ENCODE assay signal across 9 mouse cellular contexts in the genomic region with DNA sequence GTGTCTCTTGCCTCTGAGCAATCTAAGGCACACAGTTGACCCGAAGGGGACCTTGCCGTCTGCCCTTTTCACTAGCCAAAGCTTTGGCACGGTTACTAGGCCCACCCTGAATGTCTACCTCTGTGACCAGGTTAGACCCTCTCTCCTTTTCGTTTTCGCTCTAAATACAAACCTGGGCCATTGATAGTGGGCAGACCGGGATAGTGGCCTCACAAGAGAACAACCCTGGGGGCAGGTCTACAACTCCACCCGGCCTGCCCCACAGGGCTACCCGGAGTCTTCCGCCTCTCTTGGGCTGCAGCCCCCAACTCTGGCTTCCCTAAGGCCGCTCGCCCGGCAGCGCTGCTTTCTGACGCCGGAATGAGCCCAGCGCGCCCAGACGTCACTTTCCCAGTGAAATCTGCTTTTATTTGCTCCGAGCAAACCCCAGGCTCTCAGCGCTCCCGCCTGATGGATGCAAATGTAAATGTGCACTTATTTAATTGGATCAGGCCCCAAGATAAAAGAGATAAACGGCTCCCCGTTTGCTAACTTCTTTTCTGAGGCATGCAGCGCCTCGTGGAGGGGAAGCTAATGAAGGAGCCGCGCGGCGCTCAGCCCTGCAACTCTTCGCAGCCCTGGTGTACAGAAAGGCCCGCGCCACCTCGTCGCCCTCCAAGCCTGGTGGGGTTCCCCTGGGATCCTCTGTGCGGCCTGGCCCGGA. TPM values are rescaled to one million over a fixed set of nuclear protein-coding genes. Genes with fewer than 3 reads are reported as not detected.
DNase-seq lines count a peak whose midpoint lies in the region; TF ChIP-seq lines count a peak whose summit lies in the region.
"Had no signal": no experiment of that assay in that cellular context is flagged by ENCODE, and none has a peak within 500 bp of the region (broad histone marks: within the 10 kb centered on the region; RNA-seq: fewer than 3 reads in every experiment).

No protein-coding gene starts in this region.

- H3K9ac ChIP-seq in ES-Bruce4 (ENCODE audit: low read depth, poor library complexity, severe bottlenecking): 0 out of 2 replicates have a peak overlapping the region, but pooled peaks have one; percentile 2

- TF ChIP-seq CTCF in ES-Bruce4 (IDR thresholded peaks at IDR 0.05; ENCODE audit: low read depth, low read length): no peak

- no peaks in the 10 kb centered on the region for H3K4me1 ChIP-seq in ES-Bruce4 (ENCODE audit: control insufficient read depth, insufficient read depth, low read length)

- H3K36me3 ChIP-seq in ES-Bruce4 (ENCODE audit: control insufficient read depth, insufficient read depth, low read length, poor library complexity, severe bottlenecking): no peaks in the 10 kb centered on the region

- no peak overlapping the region for H3K4me3 ChIP-seq in ES-Bruce4 (ENCODE audit: low read depth, low read length)

- peaks cover 35% of the 10 kb centered on the region for H3K27me3 ChIP-seq in ES-Bruce4 (ENCODE audit: control insufficient read depth, insufficient read depth, low read length, poor library complexity, severe bottlenecking)

- DNase-seq in gastrocnemius, postnatal 4 days (ENCODE audit: low spot score in 2 of 2): peak; percentile 16 to 24
- no peak for DNase-seq in gastrocnemius, adult 18-20 months (ENCODE audit: low spot score)
- DNase-seq in forelimb bud, embryonic 11.5 days (ENCODE audit: low read depth, low spot score): peak; percentile 30
- peak; percentile 58 for DNase-seq in mesoderm, embryonic 11.5 days (ENCODE audit: low read depth, low spot score)
- DNase-seq in spleen, adult 18-20 months: no peak
- DNase-seq in spleen, postnatal 14 days (ENCODE audit: low spot score in 2 of 2): no peak
- no peak for DNase-seq in frontal cortex, postnatal 10 days (ENCODE audit: low spot score in 2 of 2)

- TF ChIP-seq EP300 in ES-Bruce4 (IDR thresholded peaks at IDR 0.05; ENCODE audit: insufficient read depth, low read depth, low read length): no peak

- no peak for TF ChIP-seq POLR2A in ES-Bruce4 (IDR thresholded peaks at IDR 0.05; ENCODE audit: insufficient read depth, low read length)

- no peaks in the 10 kb centered on the region for H3K9me3 ChIP-seq in ES-Bruce4 (replicated peaks; ENCODE audit: control insufficient read depth, insufficient read depth, low read length, poor library complexity, severe bottlenecking)

- H3K27ac ChIP-seq in ES-Bruce4 (ENCODE audit: insufficient read depth, low read length): no peak overlapping the region

RNA-seq across cellular contexts. Expression of gene Irx5, which starts 8.0 kb away (rescaled TPM):
- 1 to 10 TPM in 1 of 2 experiments, under 1 TPM in 1; 0.49 to 1.0 TPM for total RNA-seq in gastrocnemius, postnatal 4 days (2021)
- 1 to 10 TPM in 1 of 2 experiments, under 1 TPM in 1; 0.12 to 5.3 TPM for total RNA-seq in gastrocnemius, adult 18-20 months (2021)
- polyA plus RNA-seq in ES-Bruce4 (2011; ENCODE audit: insufficient read depth, insufficient read length, low read depth, missing spikeins): 0.25 and 0.55 TPM in 2 replicates
- polyA plus RNA-seq: liver, embryonic 16.5 days had no signal

Comparison
In these comparisons a context has a peak if more than half of its experiments do, and no peak if none do; other contexts are left out.
1. DNase-seq: peak in gastrocnemius, postnatal 4 days (2 of 2), forelimb bud, embryonic 11.5 days (single experiment) and mesoderm, embryonic 11.5 days (single experiment); none in gastrocnemius, adult 18-20 months (single experiment), spleen, adult 18-20 months (0 of 2), spleen, postnatal 14 days (0 of 2) and frontal cortex, postnatal 10 days (0 of 2).